Mouse (Mus musculus) heart, postnatal 36 days (tissue): Measurements from ENCODE around the gene Hic2. TPM values are rescaled to one million over a fixed set of nuclear protein-coding genes. Genes with fewer than 3 reads are reported as not detected.
"Not testable (repeated sequence)": the region's sequence is repeated elsewhere in the genome, so short reads cannot be mapped to it uniquely, and the experiment has no call there.

Experiments
- DNase-seq, 2 experiments: peaks; one replicate each; pipeline ENCODE4 v3.0.0; 2021 to 2022
- intact Hi-C: fragments of 180-260 bp; cut with DNase I; formaldehyde crosslinking; loops from one replicate; pipeline ENCODE4 v1.15.1; 2025
- total RNA-seq, 2 experiments: library from RNA; stranded (reverse); gene quantifications; 2 replicates each; pipeline ENCODE4 v1.2.3; 2021

Gene Hic2
- total RNA-seq, 2 experiments from 2014 or later = 2.2 to 2.3 TPM

- DNase-seq, intact Hi-C loops: not testable (repeated sequence)
Measured at GRCm38 (mm10) chr16:17231523-17231922, 1.8 kb upstream of the Hic2 start.

- DNase-seq = peak; percentile 26 to 50
- intact Hi-C loops = loop anchor here (2.0 kb wide), 2 partner anchors 25 to 37 kb away; partner anchors contain the start of gene Rimbp3
Measured at GRCm38 (mm10) chr16:17233702-17234498, 528 bp downstream of the Hic2 start.

GRCm38 (mm10) chr16:17234499-17234895 is 1.1 kb downstream of the Hic2 start:
- no peak for DNase-seq
- intact Hi-C loops = loop anchor here (2.0 kb wide), 2 partner anchors 26 to 36 kb away; partner anchors contain the start of gene Rimbp3

GRCm38 (mm10) chr16:17234916-17235665 is 1.7 kb downstream of the Hic2 start:
- peak; percentile 24 to 30 for DNase-seq
- intact Hi-C loops = loop anchor here (2.0 kb wide), 2 partner anchors 26 to 36 kb away; partner anchors contain the start of gene Rimbp3

GRCm38 (mm10) chr16:17237634-17238033 is 4.3 kb downstream of the Hic2 start:
- DNase-seq = no peak
- intact Hi-C loops = loop anchor here (2.0 kb wide), 1 partner anchor 19 kb away; no protein-coding TSS in a partner anchor

- intact Hi-C loops = loop anchor here (2.0 kb wide), 1 partner anchor 17 kb away; no protein-coding TSS in a partner anchor
- DNase-seq = no peak
Measured at GRCm38 (mm10) chr16:17239409-17239808, 6.0 kb downstream of the Hic2 start.

GRCm38 (mm10) chr16:17243731-17244130 is 10.4 kb downstream of the Hic2 start:
- no peak for DNase-seq
- intact Hi-C loops = no loop called here

- no peak for DNase-seq
- intact Hi-C loops = no loop called here
Measured at GRCm38 (mm10) chr16:17244996-17245395, 11.6 kb downstream of the Hic2 start.

- intact Hi-C loops = no loop called here
- peak; percentile 42 to 47 for DNase-seq
Measured at GRCm38 (mm10) chr16:17247727-17248126, 14.4 kb downstream of the Hic2 start.

GRCm38 (mm10) chr16:17249135-17249534 is 15.8 kb downstream of the Hic2 start:
- no peak for DNase-seq
- intact Hi-C loops = no loop called here

GRCm38 (mm10) chr16:17251539-17251938 is 18.2 kb downstream of the Hic2 start:
- peak; percentile 64 to 78 for DNase-seq

GRCm38 (mm10) chr16:17252086-17252726 is 18.8 kb downstream of the Hic2 start:
- intact Hi-C loops = no loop called here
- DNase-seq = no peak

More at GRCm38 (mm10) chr16:17251539-17251938, 18.2 kb downstream of the Hic2 start:
- intact Hi-C loops = no loop called here

- intact Hi-C loops = no loop called here
- no peak for DNase-seq
Measured at GRCm38 (mm10) chr16:17252841-17253240, 19.5 kb downstream of the Hic2 start.

- intact Hi-C loops = no loop called here
- DNase-seq = no peak
Measured at GRCm38 (mm10) chr16:17254005-17254597, 20.7 kb downstream of the Hic2 start.

GRCm38 (mm10) chr16:17255270-17255669 is 21.9 kb downstream of the Hic2 start:
- intact Hi-C loops = no loop called here
- no peak for DNase-seq

- peak; percentile 31 to 42 for DNase-seq
- intact Hi-C loops = loop anchor here (2.0 kb wide), 1 partner anchor 19 kb away; no protein-coding TSS in a partner anchor
Measured at GRCm38 (mm10) chr16:17257359-17257821, 24.0 kb downstream of the Hic2 start.

- intact Hi-C loops = no loop called here
- DNase-seq = no peak
Measured at GRCm38 (mm10) chr16:17258917-17259316, 25.5 kb downstream of the Hic2 start.

- no peak for DNase-seq
- intact Hi-C loops = no loop called here
Measured at GRCm38 (mm10) chr16:17261341-17261740, 28.0 kb downstream of the Hic2 start.

- DNase-seq = no peak
- intact Hi-C loops = no loop called here
Measured at GRCm38 (mm10) chr16:17266113-17266512, 32.7 kb downstream of the Hic2 start.

- no peak for DNase-seq
- intact Hi-C loops = no loop called here
Measured at GRCm38 (mm10) chr16:17267937-17268336, 34.6 kb downstream of the Hic2 start.
